Mouse (Mus musculus): ENCODE measurements at regions not wholly inside any gene's neighbourhood (a gene's known extent, or its start where the extent isn't known, plus 50 kb on each side); places are given as distances from the start of the nearest gene placed in this dataset.

DNA sequence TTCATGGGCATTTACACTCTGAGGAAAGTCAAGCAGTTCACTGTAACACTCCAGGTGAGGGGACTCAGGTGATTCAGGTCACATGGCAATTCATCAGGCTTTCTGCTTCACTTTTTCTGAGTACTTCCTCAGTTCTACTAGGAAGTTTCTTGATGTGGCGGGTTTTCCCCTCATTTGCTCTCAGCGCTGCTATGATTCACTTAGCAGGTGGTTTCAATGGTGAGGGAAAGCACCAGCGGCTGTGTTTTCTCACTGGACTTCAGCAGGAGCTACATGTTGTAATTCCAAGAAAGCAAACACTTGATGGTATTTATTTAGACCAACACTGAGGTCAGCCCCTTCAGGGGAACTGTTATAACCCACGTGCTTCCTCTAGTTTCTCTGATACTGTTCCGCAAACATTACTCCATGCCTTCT is 229.4 kb downstream of the Gm7489 start:
- no peak for TF ChIP-seq POLR2A (IDR thresholded peaks at IDR 0.05; ENCODE audit: insufficient read depth, low read depth, low read length)
- no peak for TF ChIP-seq CTCF (IDR thresholded peaks at IDR 0.05)
- TF ChIP-seq EP300 (IDR thresholded peaks at IDR 0.05; ENCODE audit: insufficient read depth, low read depth, low read length), result no peak
- intact Hi-C loops (cut with DNase I), result no loop called here
- Histone ChIP-seq H3K79me2 (replicated peaks; ENCODE audit: control insufficient read depth, insufficient read depth, low read length) (no peaks in the 10 kb centered on the region), H3K4me1 (ENCODE audit: control insufficient read depth, insufficient read depth, low read length) (no peaks in the 10 kb centered on the region), H3K36me3 (ENCODE audit: control insufficient read depth, insufficient read depth, low read length) (no peaks in the 10 kb centered on the region), H3K4me3 (no peak overlapping the region), H3K27ac (no peak overlapping the region), H3K27me3 (ENCODE audit: control insufficient read depth, insufficient read depth, low read length) (no peaks in the 10 kb centered on the region), H3K9ac (ENCODE audit: low read depth, low read length) (no peak overlapping the region)
- DNase-seq, result no peak
- 66% methylated on average over 5 of the region's 5 CpGs for WGBS

DNA sequence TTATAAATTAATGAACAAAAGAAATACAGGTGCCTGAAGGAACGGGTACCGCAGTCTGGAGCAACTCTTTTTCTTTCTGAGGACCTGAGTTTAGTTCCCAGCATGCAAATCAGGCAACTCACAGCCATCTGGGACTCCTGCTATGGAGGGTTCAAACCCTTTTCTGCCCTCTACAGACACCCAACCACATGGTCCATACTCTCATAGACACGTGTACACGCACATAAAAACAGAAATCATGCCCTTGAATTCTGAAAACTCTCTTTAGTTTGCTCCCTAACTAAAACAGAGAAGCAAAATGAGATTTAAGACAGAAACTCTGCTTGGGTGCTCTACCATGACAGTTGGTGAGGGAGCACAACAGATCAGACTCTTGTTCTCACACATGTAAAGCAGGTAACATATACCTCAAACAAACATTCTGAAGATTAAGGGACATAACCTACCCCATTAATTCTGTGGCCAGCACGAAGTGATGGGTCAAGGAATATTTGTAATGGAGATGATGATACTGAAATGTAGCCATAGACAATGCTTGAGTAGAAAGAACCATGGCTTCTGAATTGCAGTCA is 233.3 kb downstream of the Gm7489 start:
- no peak for TF ChIP-seq POLR2A (IDR thresholded peaks at IDR 0.05; ENCODE audit: insufficient read depth, low read depth, low read length)
- TF ChIP-seq EP300 (IDR thresholded peaks at IDR 0.05; ENCODE audit: insufficient read depth, low read depth, low read length), result no peak
- TF ChIP-seq CTCF (IDR thresholded peaks at IDR 0.05), result no peak
- Histone ChIP-seq H3K27me3 (ENCODE audit: control insufficient read depth, insufficient read depth, low read length) (no peaks in the 10 kb centered on the region), H3K27ac (no peak overlapping the region), H3K79me2 (replicated peaks; ENCODE audit: control insufficient read depth, insufficient read depth, low read length) (no peaks in the 10 kb centered on the region), H3K4me1 (ENCODE audit: control insufficient read depth, insufficient read depth, low read length) (no peaks in the 10 kb centered on the region), H3K36me3 (ENCODE audit: control insufficient read depth, insufficient read depth, low read length) (no peaks in the 10 kb centered on the region), H3K9ac (ENCODE audit: low read depth, low read length) (no peak overlapping the region), H3K4me3 (no peak overlapping the region)
- no peak for DNase-seq
- WGBS, result 71% methylated on average over 5 of the region's 5 CpGs
- intact Hi-C loops (cut with DNase I), result no loop called here

DNA sequence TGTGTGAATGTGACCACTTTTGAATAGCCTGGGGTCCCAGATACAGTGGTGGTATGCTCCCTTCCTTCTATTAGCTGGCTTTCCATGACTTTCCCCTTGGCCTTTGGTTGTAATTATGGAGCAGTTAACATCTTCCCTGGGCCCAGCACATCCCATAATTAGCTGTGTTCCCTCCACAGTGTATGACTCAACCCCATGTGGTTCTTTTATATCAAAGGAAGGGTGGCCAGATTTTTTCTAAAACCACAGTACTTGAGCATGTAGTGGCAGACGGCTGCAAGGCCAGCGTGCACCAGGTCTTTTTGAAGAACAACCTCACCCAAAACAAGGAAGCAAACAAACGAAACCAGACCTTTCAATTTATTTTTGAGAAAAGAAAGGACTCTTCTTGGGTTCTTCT is 235.8 kb downstream of the Gm7489 start:
- Histone ChIP-seq H3K4me3 (no peak overlapping the region), H3K27me3 (ENCODE audit: control insufficient read depth, insufficient read depth, low read length) (no peaks in the 10 kb centered on the region), H3K79me2 (replicated peaks; ENCODE audit: control insufficient read depth, insufficient read depth, low read length) (no peaks in the 10 kb centered on the region), H3K9ac (ENCODE audit: low read depth, low read length) (no peak overlapping the region), H3K36me3 (ENCODE audit: control insufficient read depth, insufficient read depth, low read length) (no peaks in the 10 kb centered on the region), H3K27ac (no peak overlapping the region), H3K4me1 (ENCODE audit: control insufficient read depth, insufficient read depth, low read length) (no peaks in the 10 kb centered on the region)
- intact Hi-C loops (cut with DNase I), result no loop called here
- no peak for TF ChIP-seq POLR2A (IDR thresholded peaks at IDR 0.05; ENCODE audit: insufficient read depth, low read depth, low read length)
- TF ChIP-seq EP300 (IDR thresholded peaks at IDR 0.05; ENCODE audit: insufficient read depth, low read depth, low read length), result no peak
- TF ChIP-seq CTCF (IDR thresholded peaks at IDR 0.05), result no peak
- DNase-seq, result no peak
- 70% methylated on average over 3 of the region's 3 CpGs for WGBS

DNA sequence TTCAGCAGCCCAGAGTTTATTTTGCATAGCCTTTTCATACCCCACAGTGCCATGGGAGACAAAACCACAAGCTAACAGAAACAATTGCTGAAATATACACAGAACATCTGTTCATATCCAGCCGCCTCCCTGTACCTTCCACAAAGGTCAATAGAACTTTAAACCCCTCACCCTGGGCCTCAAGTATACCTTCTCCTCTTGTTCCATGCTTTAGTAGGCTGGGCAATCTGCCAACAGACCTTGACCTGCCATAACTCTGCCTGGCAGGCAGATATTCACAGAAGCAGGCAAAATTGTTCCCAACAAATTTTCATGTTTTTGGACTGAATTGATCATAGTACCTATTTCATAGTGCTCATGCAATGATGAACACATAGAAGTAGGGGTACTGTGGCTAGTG is 279.6 kb downstream of the Gm7489 start:
- H3K4me3 ChIP-seq, result no peak overlapping the region
- 65% methylated on average over 1 of the region's 1 CpGs for WGBS
- H3K4me1 ChIP-seq (ENCODE audit: control insufficient read depth, insufficient read depth, low read length), result no peaks in the 10 kb centered on the region
- no peaks in the 10 kb centered on the region for H3K27me3 ChIP-seq (ENCODE audit: control insufficient read depth, insufficient read depth, low read length)
- intact Hi-C loops (cut with DNase I), result no loop called here
- DNase-seq, result no peak
- no peaks in the 10 kb centered on the region for H3K36me3 ChIP-seq (ENCODE audit: control insufficient read depth, insufficient read depth, low read length)
- no peaks in the 10 kb centered on the region for H3K79me2 ChIP-seq (replicated peaks; ENCODE audit: control insufficient read depth, insufficient read depth, low read length)
- H3K9ac ChIP-seq (ENCODE audit: low read depth, low read length), result no peak overlapping the region
- no peak overlapping the region for H3K27ac ChIP-seq
- TF ChIP-seq POLR2A (IDR thresholded peaks at IDR 0.05; ENCODE audit: insufficient read depth, low read depth, low read length) (no peak), CTCF (IDR thresholded peaks at IDR 0.05) (no peak), EP300 (IDR thresholded peaks at IDR 0.05; ENCODE audit: insufficient read depth, low read depth, low read length) (no peak)

DNA sequence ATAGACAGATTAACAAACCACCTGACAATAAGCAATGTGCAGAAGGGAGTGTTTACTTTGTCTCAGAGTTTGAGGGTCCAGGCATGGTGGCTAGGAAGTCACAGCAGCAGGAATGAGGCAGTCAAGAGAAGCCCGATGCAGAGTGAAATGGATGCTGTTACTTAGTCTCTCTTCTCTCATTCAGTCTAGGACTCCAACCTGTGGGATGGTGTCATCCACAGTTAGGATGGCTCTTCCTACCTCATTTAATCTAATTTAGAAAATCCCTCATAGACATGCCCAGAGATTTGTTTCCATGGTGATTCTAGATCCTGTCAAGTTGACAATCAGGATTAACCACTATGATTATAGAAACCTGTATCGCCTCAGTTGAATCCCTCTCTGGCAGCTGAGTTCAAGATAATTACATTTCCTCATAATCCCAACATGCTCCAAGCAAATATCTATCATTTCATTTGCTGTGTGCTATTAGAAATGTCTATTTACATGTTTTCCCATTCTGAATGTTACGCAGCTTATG is 283.2 kb downstream of the Gm7489 start:
- no peak for TF ChIP-seq CTCF (IDR thresholded peaks at IDR 0.05)
- TF ChIP-seq EP300 (IDR thresholded peaks at IDR 0.05; ENCODE audit: insufficient read depth, low read depth, low read length), result no peak
- no peak for TF ChIP-seq POLR2A (IDR thresholded peaks at IDR 0.05; ENCODE audit: insufficient read depth, low read depth, low read length)
- DNase-seq, result no peak
- Histone ChIP-seq H3K79me2 (replicated peaks; ENCODE audit: control insufficient read depth, insufficient read depth, low read length) (no peaks in the 10 kb centered on the region), H3K36me3 (ENCODE audit: control insufficient read depth, insufficient read depth, low read length) (no peaks in the 10 kb centered on the region), H3K4me3 (no peak overlapping the region), H3K9ac (ENCODE audit: low read depth, low read length) (no peak overlapping the region), H3K27me3 (ENCODE audit: control insufficient read depth, insufficient read depth, low read length) (no peaks in the 10 kb centered on the region), H3K4me1 (ENCODE audit: control insufficient read depth, insufficient read depth, low read length) (no peaks in the 10 kb centered on the region), H3K27ac (no peak overlapping the region)
- intact Hi-C loops (cut with DNase I), result no loop called here
- 93% methylated on average over 3 of the region's 3 CpGs for WGBS

DNA sequence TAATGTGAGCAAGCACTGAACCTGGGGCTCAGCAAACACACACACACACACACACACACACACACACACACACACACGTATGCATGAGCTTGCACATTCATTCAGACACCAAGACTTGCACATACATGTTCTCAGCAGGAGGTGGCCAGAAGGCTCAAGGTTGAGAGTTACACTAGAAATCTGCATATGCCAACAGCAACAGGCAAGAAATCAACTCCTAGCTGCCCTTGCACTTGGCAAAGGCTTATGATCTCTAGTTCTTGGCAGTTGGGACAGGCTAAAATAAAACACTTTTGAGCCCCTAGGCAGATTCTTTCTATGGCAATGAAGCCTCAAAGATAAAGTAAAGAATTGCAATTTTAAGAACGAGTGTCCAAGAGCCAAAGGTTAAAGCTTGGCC is 292.5 kb downstream of the Gm7489 start:
- no peaks in the 10 kb centered on the region for H3K36me3 ChIP-seq (ENCODE audit: control insufficient read depth, insufficient read depth, low read length)
- H3K27me3 ChIP-seq (ENCODE audit: control insufficient read depth, insufficient read depth, low read length), result no peaks in the 10 kb centered on the region
- no peak overlapping the region for H3K27ac ChIP-seq
- no peaks in the 10 kb centered on the region for H3K4me1 ChIP-seq (ENCODE audit: control insufficient read depth, insufficient read depth, low read length)
- no peaks in the 10 kb centered on the region for H3K79me2 ChIP-seq (replicated peaks; ENCODE audit: control insufficient read depth, insufficient read depth, low read length)
- H3K4me3 ChIP-seq, result no peak overlapping the region
- DNase-seq, result no peak
- intact Hi-C loops (cut with DNase I), result no loop called here
- TF ChIP-seq EP300 (IDR thresholded peaks at IDR 0.05; ENCODE audit: insufficient read depth, low read depth, low read length) (no peak), POLR2A (IDR thresholded peaks at IDR 0.05; ENCODE audit: insufficient read depth, low read depth, low read length) (no peak), CTCF (IDR thresholded peaks at IDR 0.05) (no peak)
- 56% methylated on average over 2 of the region's 2 CpGs for WGBS
- no peak overlapping the region for H3K9ac ChIP-seq (ENCODE audit: low read depth, low read length)

All from heart, adult 2 months (tissue).